In genomic region chr12:50981318-50981717, GRCm38 (mm10) we compare ENCODE assay signal across 28 mouse cellular contexts.
"Had no signal": no experiment of that assay in that cellular context is flagged by ENCODE, and none has a peak within 500 bp of the region (broad histone marks: within the 10 kb centered on the region; RNA-seq: fewer than 3 reads in every experiment).

No protein-coding gene starts in this region.

- H3K4me2 ChIP-seq: embryonic facial prominence, embryonic 12.5 days; embryonic facial prominence, embryonic 13.5 days; embryonic facial prominence, embryonic 15.5 days; forebrain, embryonic 12.5 days; forebrain, embryonic 13.5 days; forebrain, embryonic 15.5 days had no signal

- H3K9ac ChIP-seq: embryonic facial prominence, embryonic 12.5 days; embryonic facial prominence, embryonic 13.5 days; embryonic facial prominence, embryonic 15.5 days; forebrain, embryonic 12.5 days; forebrain, embryonic 13.5 days; forebrain, embryonic 15.5 days; forebrain, postnatal 0 days had no signal

- H3K27ac ChIP-seq: embryonic facial prominence, embryonic 10.5 days; embryonic facial prominence, embryonic 12.5 days; embryonic facial prominence, embryonic 13.5 days; embryonic facial prominence, embryonic 15.5 days; forebrain, embryonic 10.5 days; forebrain, embryonic 12.5 days; forebrain, embryonic 13.5 days; forebrain, embryonic 15.5 days; gastrocnemius, adult 2 months had no signal

- ATAC-seq: forebrain, embryonic 13.5 days; forebrain, embryonic 14.5 days; forebrain, embryonic 15.5 days; forebrain, embryonic 16.5 days; forebrain, postnatal 0 days had no signal

- DNase-seq: cerebellum, adult 2 months; cerebellum, adult 8-10 months; cerebellum, adult 9-10 months; cerebellum, adult 9-11 months; cerebellum, postnatal 10 days; cerebellum, postnatal 14 days; cerebellum, postnatal 25 days; cerebellum, postnatal 36 days; embryo, embryonic 11 days; forebrain, postnatal 0 days; gastrocnemius, adult 2 months; gastrocnemius, postnatal 10 days; gastrocnemius, postnatal 14 days; gastrocnemius, postnatal 25 days; gastrocnemius, postnatal 36 days; heart, adult 11 months; heart, adult 18-20 months had no signal

- H3K27me3 ChIP-seq: embryonic facial prominence, embryonic 12.5 days; embryonic facial prominence, embryonic 13.5 days; embryonic facial prominence, embryonic 15.5 days; forebrain, embryonic 12.5 days; forebrain, embryonic 13.5 days; forebrain, embryonic 15.5 days had no signal

- H3K4me1 ChIP-seq: embryonic facial prominence, embryonic 10.5 days; embryonic facial prominence, embryonic 12.5 days; embryonic facial prominence, embryonic 13.5 days; embryonic facial prominence, embryonic 15.5 days; forebrain, embryonic 10.5 days; forebrain, embryonic 12.5 days; forebrain, embryonic 13.5 days; forebrain, embryonic 15.5 days had no signal

- H3K9me3 ChIP-seq: embryonic facial prominence, embryonic 10.5 days; embryonic facial prominence, embryonic 12.5 days; embryonic facial prominence, embryonic 13.5 days; embryonic facial prominence, embryonic 15.5 days; forebrain, embryonic 10.5 days; forebrain, embryonic 12.5 days; forebrain, embryonic 13.5 days; forebrain, embryonic 15.5 days had no signal

- H3K4me3 ChIP-seq: embryonic facial prominence, embryonic 10.5 days; embryonic facial prominence, embryonic 12.5 days; embryonic facial prominence, embryonic 13.5 days; embryonic facial prominence, embryonic 15.5 days; erythroblast, embryonic 14.5 days; forebrain, embryonic 10.5 days; forebrain, embryonic 12.5 days; forebrain, embryonic 13.5 days; forebrain, embryonic 15.5 days; gastrocnemius, adult 2 months had no signal

- H3K36me3 ChIP-seq: embryonic facial prominence, embryonic 10.5 days; embryonic facial prominence, embryonic 12.5 days; embryonic facial prominence, embryonic 13.5 days; embryonic facial prominence, embryonic 15.5 days; forebrain, embryonic 10.5 days; forebrain, embryonic 12.5 days; forebrain, embryonic 15.5 days had no signal
